Mouse (Mus musculus) spleen, adult 12 weeks (tissue): Measurements from ENCODE around the gene 1700016H13Rik.

ENCODE experiments used
- DNase-seq: peaks from one replicate; pipeline ENCODE4 v3.0.0; 2022; ENCODE audit warnings: low spot score

The 1700016H13Rik gene

GRCm38 (mm10) chr5:103655346-103656118, at the start of gene 1700016H13Rik:
1700016H13Rik (minus strand) TSS chr5:103656010.
- peak; percentile 49 for DNase-seq

- no peak for DNase-seq
Measured at GRCm38 (mm10) chr5:103705331-103705730, 49.5 kb upstream of the 1700016H13Rik start.

GRCm38 (mm10) chr5:103702527-103702926, 46.7 kb upstream of the 1700016H13Rik start:
- no peak for DNase-seq

- DNase-seq: peak; percentile 29
Measured at GRCm38 (mm10) chr5:103701466-103701865, 45.7 kb upstream of the 1700016H13Rik start.

- no peak for DNase-seq
Measured at GRCm38 (mm10) chr5:103700661-103701060, 44.9 kb upstream of the 1700016H13Rik start.

- no peak for DNase-seq
Measured at GRCm38 (mm10) chr5:103699537-103699936, 43.7 kb upstream of the 1700016H13Rik start.

GRCm38 (mm10) chr5:103698577-103698976, 42.8 kb upstream of the 1700016H13Rik start:
- no peak for DNase-seq

GRCm38 (mm10) chr5:103697875-103698491, 42.2 kb upstream of the 1700016H13Rik start:
- no peak for DNase-seq

- DNase-seq: no peak
Measured at GRCm38 (mm10) chr5:103694094-103694493, 38.3 kb upstream of the 1700016H13Rik start.

- no peak for DNase-seq
Measured at GRCm38 (mm10) chr5:103693041-103693641, 37.3 kb upstream of the 1700016H13Rik start.

- no peak for DNase-seq
Measured at GRCm38 (mm10) chr5:103692531-103693040, 36.8 kb upstream of the 1700016H13Rik start.

- peak; percentile 88 for DNase-seq
Measured at GRCm38 (mm10) chr5:103691624-103692530, 36.1 kb upstream of the 1700016H13Rik start, which contains the start of gene Aff1. Aff1 (plus strand) TSS chr5:103692374.

- no peak for DNase-seq
Measured at GRCm38 (mm10) chr5:103691171-103691570, 35.4 kb upstream of the 1700016H13Rik start.

- no peak for DNase-seq
Measured at GRCm38 (mm10) chr5:103690190-103690589, 34.4 kb upstream of the 1700016H13Rik start.

- no peak for DNase-seq
Measured at GRCm38 (mm10) chr5:103689645-103690044, 33.8 kb upstream of the 1700016H13Rik start.

- no peak for DNase-seq
Measured at GRCm38 (mm10) chr5:103681824-103682223, 26.0 kb upstream of the 1700016H13Rik start.

GRCm38 (mm10) chr5:103680381-103680780, 24.6 kb upstream of the 1700016H13Rik start:
- peak; percentile 65 for DNase-seq

- no peak for DNase-seq
Measured at GRCm38 (mm10) chr5:103678974-103679373, 23.2 kb upstream of the 1700016H13Rik start.

GRCm38 (mm10) chr5:103677894-103678293, 22.1 kb upstream of the 1700016H13Rik start:
- DNase-seq: no peak

- DNase-seq: no peak
Measured at GRCm38 (mm10) chr5:103676289-103676881, 20.6 kb upstream of the 1700016H13Rik start.

- no peak for DNase-seq
Measured at GRCm38 (mm10) chr5:103674482-103674881, 18.7 kb upstream of the 1700016H13Rik start.
